Mouse (Mus musculus) thymus, adult 2 months (tissue): ENCODE measurements around the gene Mpp4.

Source experiments
- CTCF ChIP-seq: fragments of 200-500 bp; IDR thresholded peaks from 2 replicates; pipeline ENCODE4 v1.5.1; 2012; ENCODE audit warnings: mild to moderate bottlenecking, control low read depth, low read length, moderate library complexity, borderline replicate concordance; ENCODE audit not compliant: control insufficient read depth, poor library complexity, insufficient read depth; ENCODE audit errors: extremely low read depth
- POLR2A ChIP-seq: fragments of 200-500 bp; IDR thresholded peaks from 2 replicates; pipeline ENCODE4 v1.6.1; 2012; ENCODE audit warnings: mild to moderate bottlenecking, low read length, control low read depth, moderate library complexity; ENCODE audit not compliant: control insufficient read depth, poor library complexity, insufficient read depth; ENCODE audit errors: extremely low read depth

DNA sequence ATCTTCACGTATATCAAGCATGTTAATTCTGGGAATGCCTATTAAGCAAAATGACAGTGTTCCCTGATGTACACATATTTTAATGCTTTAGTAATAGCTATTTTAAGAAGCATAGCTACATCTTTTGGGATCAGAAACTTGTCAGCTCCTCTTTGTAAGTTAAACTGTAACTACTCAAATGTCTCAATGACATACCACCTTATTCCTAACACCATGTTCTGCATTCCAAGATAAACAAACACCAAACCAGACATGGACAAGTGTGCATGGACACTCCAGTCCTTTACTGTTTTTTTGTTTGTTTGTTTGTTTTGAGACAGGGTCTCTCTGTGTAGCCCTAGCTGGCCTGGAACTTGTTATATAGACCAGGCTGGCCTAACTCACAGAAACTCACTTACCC, 45.1 kb upstream of the Mpp4 start:
- TF ChIP-seq CTCF: no peak
- no peak for TF ChIP-seq POLR2A
